Comparison of ENCODE assay signal across 18 mouse cellular contexts in genomic region chr10:86338121-86338715, GRCm38 (mm10). TPM values are rescaled to one million over a fixed set of nuclear protein-coding genes. Genes with fewer than 3 reads are reported as not detected.
DNase-seq lines count a peak whose midpoint lies in the region; ATAC-seq and TF ChIP-seq lines count a peak whose summit lies in the region.
"Had no signal": no experiment of that assay in that cellular context is flagged by ENCODE, and none has a peak within 500 bp of the region (broad histone marks: within the 10 kb centered on the region; RNA-seq: fewer than 3 reads in every experiment).

No protein-coding gene starts in this region.

- no peaks in the 10 kb centered on the region for H3K9me3 ChIP-seq in stomach, postnatal 0 days (ENCODE audit: control insufficient read depth, low read length)
- H3K9me3 ChIP-seq: embryonic facial prominence, embryonic 12.5 days; forebrain, embryonic 15.5 days; megakaryocyte, embryonic 14.5 days; neural tube, embryonic 13.5 days; stomach, embryonic 15.5 days had no signal

- peak overlapping the region; percentile 92 for H3K27ac ChIP-seq in heart, adult 2 months
- H3K27ac ChIP-seq in layer of hippocampus, adult 2 months, result peak overlapping the region; percentile 86
- H3K27ac ChIP-seq in stomach, postnatal 0 days (replicated peaks), result peak overlapping the region; percentile 93
- H3K27ac ChIP-seq: embryonic facial prominence, embryonic 12.5 days; forebrain, embryonic 15.5 days; liver, embryonic 14.5 days; neural tube, embryonic 13.5 days had no signal

- H3K4me1 ChIP-seq in heart, adult 2 months (ENCODE audit: control insufficient read depth, insufficient read depth, low read length), result peaks cover 55% of the 10 kb centered on the region
- peaks cover 36% of the 10 kb centered on the region for H3K4me1 ChIP-seq in stomach, postnatal 0 days (replicated peaks; ENCODE audit: control insufficient read depth, insufficient read depth)

- H3K27me3 ChIP-seq in heart, adult 2 months (ENCODE audit: control insufficient read depth, insufficient read depth, low read length), result no peaks in the 10 kb centered on the region
- no peaks in the 10 kb centered on the region for H3K27me3 ChIP-seq in stomach, postnatal 0 days (ENCODE audit: control insufficient read depth, insufficient read depth, low read length)
- H3K27me3 ChIP-seq: embryonic facial prominence, embryonic 12.5 days; forebrain, embryonic 15.5 days; megakaryocyte, embryonic 14.5 days; neural tube, embryonic 13.5 days; stomach, embryonic 15.5 days had no signal

- 58% methylated on average over 4 of the region's 4 CpGs for WGBS in heart, adult 2 months
- WGBS in stomach, postnatal 0 days, result 68% methylated on average over 4 of the region's 4 CpGs

- no peak for TF ChIP-seq CTCF in heart, adult 2 months (IDR thresholded peaks at IDR 0.05)
- no peak for TF ChIP-seq CTCF in layer of hippocampus, adult 2 months (conservative IDR thresholded peaks at IDR 0.05)
- TF ChIP-seq CTCF in stomach, postnatal 0 days (IDR thresholded peaks at IDR 0.05; ENCODE audit: low read depth), result no peak

- H3K4me3 ChIP-seq in heart, adult 2 months, result no peak overlapping the region
- H3K4me3 ChIP-seq in layer of hippocampus, adult 2 months, result no peak overlapping the region
- H3K4me3 ChIP-seq in stomach, postnatal 0 days (ENCODE audit: low read depth, low read length), result no peak overlapping the region
- H3K4me3 ChIP-seq: embryonic facial prominence, embryonic 12.5 days; forebrain, embryonic 15.5 days; megakaryocyte, embryonic 14.5 days; neural tube, embryonic 13.5 days; stomach, embryonic 15.5 days had no signal

- H3K36me3 ChIP-seq in heart, adult 2 months (ENCODE audit: control insufficient read depth, insufficient read depth, low read length), result peaks cover 45% of the 10 kb centered on the region
- H3K36me3 ChIP-seq in stomach, postnatal 0 days (ENCODE audit: control insufficient read depth, insufficient read depth, low read length), result no peaks in the 10 kb centered on the region
- H3K36me3 ChIP-seq: embryonic facial prominence, embryonic 12.5 days; forebrain, embryonic 15.5 days; neural tube, embryonic 13.5 days; stomach, embryonic 15.5 days had no signal

- no peak for TF ChIP-seq POLR2A in heart, adult 2 months (IDR thresholded peaks at IDR 0.05; ENCODE audit: insufficient read depth, low read depth, low read length)

- H3K4me2 ChIP-seq in stomach, postnatal 0 days (replicated peaks; ENCODE audit: low read depth), result no peak overlapping the region
- H3K4me2 ChIP-seq: embryonic facial prominence, embryonic 12.5 days; forebrain, embryonic 15.5 days; heart, embryonic 11.5 days; neural tube, embryonic 13.5 days; stomach, embryonic 15.5 days had no signal

- no peak for DNase-seq in heart, adult 2 months
- DNase-seq in heart, postnatal 36 days, result no peak
- no peak for DNase-seq in layer of hippocampus, adult 2 months (ENCODE audit: low spot score in 2 of 2)
- no peak for DNase-seq in layer of hippocampus, adult 11-12 months (ENCODE audit: low spot score)
- DNase-seq in R1 (ENCODE audit: low read depth, low spot score), result peak; percentile 95
- DNase-seq in stomach, postnatal 0 days (ENCODE audit: low spot score), result no peak
- DNase-seq: cerebellum, adult 9-11 months; gastrocnemius, postnatal 25 days; midbrain, embryonic 14.5 days; right cerebral cortex, postnatal 14 days had no signal

- no peak for TF ChIP-seq EP300 in heart, adult 2 months (IDR thresholded peaks at IDR 0.05; ENCODE audit: insufficient read depth, low read depth, low read length)
- TF ChIP-seq EP300 in stomach, postnatal 0 days (optimal IDR thresholded peaks at IDR 0.05), result no peak

- no peak for ATAC-seq in stomach, postnatal 0 days (ENCODE audit: low FRiP score, low TSS enrichment)
- no peak for ATAC-seq in cerebellum, adult (ENCODE audit: insufficient number of reproducible peaks, low FRiP score, low TSS enrichment)
- ATAC-seq: forebrain, embryonic 15.5 days had no signal

- no peak overlapping the region for H3K9ac ChIP-seq in heart, adult 2 months (ENCODE audit: low read depth, low read length)
- no peak overlapping the region for H3K9ac ChIP-seq in stomach, postnatal 0 days (ENCODE audit: low read length)
- H3K9ac ChIP-seq: embryonic facial prominence, embryonic 12.5 days; forebrain, embryonic 15.5 days; liver, embryonic 14.5 days; neural tube, embryonic 13.5 days; stomach, embryonic 15.5 days had no signal

- 0 out of 2 replicates have a peak, but pooled peaks cover 3% of the 10 kb centered on the region for H3K79me2 ChIP-seq in heart, adult 2 months (replicated peaks; ENCODE audit: control insufficient read depth, insufficient read depth, low read length)

- intact Hi-C loops in heart, adult 2 months (cut with DNase I), result loop anchor here (2.0 kb wide), 1 partner anchor 13 kb away; no protein-coding TSS in a partner anchor
- intact Hi-C loops in heart, postnatal 36 days (cut with DNase I), result no loop called here

RNA-seq across cellular contexts. Expression of gene Timp3, which starts 38.0 kb away (rescaled TPM):
- total RNA-seq in heart, adult 2 months (2021), result 100 to 1,000 TPM; 154 to 174 TPM
- polyA plus RNA-seq in heart, adult 2 months (2012; rRNA removed), result 80.2 and 114 TPM in 2 replicates
- total RNA-seq in heart, postnatal 36 days (2021), result 100 to 1,000 TPM; 165 to 209 TPM
- total RNA-seq in layer of hippocampus, adult 2 months (2021), result 10 to 100 TPM; 61.8 to 62.0 TPM
- 33.0 and 33.9 TPM in 2 replicates for polyA plus RNA-seq in stomach, postnatal 0 days (2015; fragmentation: Nextera tagmentation; extraction: Ambion mirVana)
